Mouse (Mus musculus) midbrain, embryonic 11.5 days (tissue): ENCODE results near the gene Taf15. TPM values are rescaled to one million over a fixed set of nuclear protein-coding genes. Genes with fewer than 3 reads are reported as not detected.

Experiments
- ATAC-seq: fragments of 200-750 bp; cut with Nextera tagmentation; 2 replicates; pipeline ENCODE4 v1.8.0; 2017; ENCODE audit warnings: moderate TSS enrichment, moderate library complexity; ENCODE audit not compliant: low FRiP score
- DNase-seq: peaks from one replicate; pipeline ENCODE4 v3.0.0; 2015; ENCODE audit warnings: low spot score; ENCODE audit errors: missing footprints
- H3K27ac ChIP-seq: fragments of 300-500 bp; sonication (generic); 2 replicates; pipeline ENCODE4 v1.5.1; 2014; ENCODE audit warnings: low read depth, low read length
- H3K27me3 ChIP-seq: fragments of 300-500 bp; sonication (generic); 2 replicates; pipeline ENCODE4 v1.6.1; 2014; ENCODE audit warnings: mild to moderate bottlenecking, low read length, moderate library complexity, mixed read lengths; ENCODE audit not compliant: control insufficient read depth, insufficient read depth
- H3K36me3 ChIP-seq: fragments of 300-500 bp; sonication (generic); 2 replicates; pipeline ENCODE4 v1.6.1; 2014; ENCODE audit warnings: mild to moderate bottlenecking, low read length, moderate library complexity, mixed read lengths; ENCODE audit not compliant: control insufficient read depth, insufficient read depth
- H3K4me1 ChIP-seq: fragments of 300-500 bp; sonication (generic); 2 replicates; pipeline ENCODE4 v1.6.1; 2014; ENCODE audit warnings: low read length; ENCODE audit not compliant: control insufficient read depth, insufficient read depth
- H3K4me2 ChIP-seq: fragments of 300-500 bp; sonication (generic); 2 replicates; pipeline ENCODE4 v1.6.1; 2014; ENCODE audit warnings: mild to moderate bottlenecking, moderate library complexity
- H3K4me3 ChIP-seq: fragments of 300-500 bp; sonication (generic); 2 replicates; pipeline ENCODE4 v1.5.1; 2014; ENCODE audit warnings: low read depth, low read length
- H3K9ac ChIP-seq: fragments of 300-500 bp; sonication (generic); 2 replicates; pipeline ENCODE4 v1.6.1; 2014; ENCODE audit warnings: low read length
- H3K9me3 ChIP-seq: fragments of 300-500 bp; sonication (generic); 2 replicates; pipeline ENCODE4 v1.6.1; 2016; ENCODE audit warnings: low read length; ENCODE audit not compliant: control insufficient read depth
- WGBS: fragments of 180-500 bp; shearing (Covaris S2); extraction: QIAGEN DNeasy Blood & Tissue Kit; methylation state at CpG from one replicate; pipeline ENCODE4 v1.1.7; 2014; 5-methylcytosine and 5-hydroxymethylcytosine counted together
- polyA plus RNA-seq: library from polyadenylated mRNA; unstranded; fragments of >200 nt; fragmentation: Nextera tagmentation; extraction: Ambion mirVana; gene quantifications from 2 replicates; pipeline ENCODE4 v1.2.1, GENCODE M21; 2014

The Taf15 gene
- polyA plus RNA-seq, 1 experiment from 2014 or later, result 8.5 TPM

DNA sequence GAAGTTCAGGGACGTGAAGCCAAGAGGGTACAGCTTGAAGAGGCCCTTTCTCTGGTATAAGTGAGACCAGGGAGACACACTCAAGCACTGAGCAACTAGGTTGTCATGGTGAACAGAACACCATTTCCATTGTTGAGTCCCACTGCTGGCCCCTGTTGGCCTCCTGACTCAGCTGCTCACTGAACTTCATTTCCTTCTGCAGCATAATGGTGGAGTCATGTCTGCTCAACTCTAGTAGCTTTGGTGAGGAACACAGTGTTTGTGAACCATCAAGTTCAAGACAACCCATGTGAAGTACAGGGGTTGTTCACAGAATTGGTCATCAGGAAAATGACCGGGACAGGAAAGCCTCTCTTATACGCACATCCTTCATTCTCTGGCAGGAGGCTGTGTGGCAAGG, 49.2 kb downstream of the Taf15 start, which contains the start of gene Heatr9:
Heatr9 (minus strand) TSS at position 101 of the 400 bp plus-strand sequence.
- Histone ChIP-seq H3K9me3 (no peaks in the 10 kb centered on the region), H3K36me3 (no peaks in the 10 kb centered on the region), H3K9ac (no peak within 1 kb of the TSS), H3K27me3 (no peaks in the 10 kb centered on the region), H3K4me3 (no peak within 1 kb of the TSS), H3K27ac (no peak within 1 kb of the TSS), H3K4me1 (no peaks in the 10 kb centered on the region), H3K4me2 (no peak within 1 kb of the TSS)
- 82% methylated on average over 3 of the region's 3 CpGs for WGBS
- DNase-seq (peak; percentile 60), ATAC-seq (no peak)

DNA sequence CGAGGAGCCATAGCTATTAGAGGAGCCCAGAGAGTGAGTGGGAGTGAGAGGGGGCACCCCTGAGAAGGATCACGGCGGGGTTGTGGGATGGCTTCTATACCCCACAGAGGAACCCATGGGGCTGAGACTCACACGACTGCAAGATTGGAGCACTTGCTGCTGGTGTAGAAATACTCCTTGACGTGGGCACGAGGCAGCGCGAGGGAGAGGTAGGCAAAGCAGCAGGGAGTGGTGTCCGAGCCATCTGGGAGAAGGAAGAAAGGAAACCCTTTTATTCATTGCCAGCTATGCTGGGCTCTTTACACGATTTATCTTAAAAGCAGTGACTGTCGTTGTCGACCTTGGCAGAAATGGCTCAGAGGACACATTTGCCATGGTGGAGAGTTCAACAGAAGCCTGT, 56.1 kb downstream of the Taf15 start:
- no peak overlapping the region for H3K9ac ChIP-seq
- no peak overlapping the region for H3K27ac ChIP-seq
- no peaks in the 10 kb centered on the region for H3K36me3 ChIP-seq
- no peaks in the 10 kb centered on the region for H3K4me1 ChIP-seq
- H3K4me2 ChIP-seq, result no peak overlapping the region
- no peaks in the 10 kb centered on the region for H3K27me3 ChIP-seq
- H3K9me3 ChIP-seq, result no peaks in the 10 kb centered on the region
- H3K4me3 ChIP-seq, result no peak overlapping the region
- ATAC-seq, result no peak
- no peak for DNase-seq
- WGBS, result 78% methylated on average over 12 of the region's 12 CpGs

DNA sequence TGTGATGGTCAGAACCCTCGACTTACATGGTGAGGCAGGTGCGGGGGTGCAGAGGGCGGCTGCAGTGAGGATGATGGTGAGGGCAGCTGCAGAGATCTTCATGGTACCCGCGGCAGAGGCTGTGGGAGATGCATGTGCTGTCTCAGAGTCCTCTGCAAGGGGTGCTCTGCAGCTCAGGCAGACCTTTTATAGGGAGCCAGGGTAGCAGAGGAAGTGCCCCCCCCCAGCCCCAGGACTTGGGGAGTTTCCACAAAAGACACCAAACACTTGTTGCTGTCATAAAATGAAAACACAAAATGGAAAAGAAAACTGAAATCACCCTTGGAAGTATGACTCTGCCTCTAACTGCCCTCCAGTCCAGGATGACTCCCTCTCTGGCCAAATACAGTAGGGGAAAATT, 57.5 kb downstream of the Taf15 start, which contains the start of gene Ccl5:
Ccl5 (minus strand) TSS at position 159 of the 400 bp plus-strand sequence.
- Histone ChIP-seq H3K4me1 (no peaks in the 10 kb centered on the region), H3K27ac (no peak within 1 kb of the TSS), H3K4me3 (no peak within 1 kb of the TSS), H3K36me3 (no peaks in the 10 kb centered on the region), H3K27me3 (no peaks in the 10 kb centered on the region), H3K4me2 (no peak within 1 kb of the TSS), H3K9me3 (no peaks in the 10 kb centered on the region), H3K9ac (no peak within 1 kb of the TSS)
- ATAC-seq (no peak), DNase-seq (no peak)
- WGBS, result 88% methylated on average over 5 of the region's 5 CpGs

DNA sequence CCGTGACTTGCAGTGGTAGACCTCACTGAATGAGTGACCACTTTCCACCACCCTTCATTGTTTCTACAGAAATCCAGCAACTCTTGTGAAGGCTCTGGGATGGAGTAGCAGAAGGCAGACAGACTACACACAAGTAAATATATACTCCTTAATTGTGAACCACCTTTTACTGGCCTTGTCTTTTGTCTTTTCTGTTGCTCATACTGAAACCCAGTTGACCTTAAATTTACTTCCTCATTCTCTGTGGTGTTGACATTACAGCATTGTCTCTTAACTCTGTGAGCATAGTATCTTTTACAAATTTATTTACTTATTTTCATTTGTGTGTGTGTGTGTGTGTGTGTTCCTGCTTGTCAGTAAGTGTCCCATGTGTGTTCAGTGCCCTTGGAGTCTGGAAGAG, 60.3 kb downstream of the Taf15 start:
- H3K27me3 ChIP-seq, result no peaks in the 10 kb centered on the region
- no peak for DNase-seq
- H3K9me3 ChIP-seq, result no peaks in the 10 kb centered on the region
- 97% methylated on average over 1 of the region's 1 CpGs for WGBS
- H3K4me3 ChIP-seq, result no peak overlapping the region
- no peak overlapping the region for H3K4me2 ChIP-seq
- no peaks in the 10 kb centered on the region for H3K36me3 ChIP-seq
- no peaks in the 10 kb centered on the region for H3K4me1 ChIP-seq
- no peak overlapping the region for H3K27ac ChIP-seq
- no peak overlapping the region for H3K9ac ChIP-seq
- no peak for ATAC-seq

DNA sequence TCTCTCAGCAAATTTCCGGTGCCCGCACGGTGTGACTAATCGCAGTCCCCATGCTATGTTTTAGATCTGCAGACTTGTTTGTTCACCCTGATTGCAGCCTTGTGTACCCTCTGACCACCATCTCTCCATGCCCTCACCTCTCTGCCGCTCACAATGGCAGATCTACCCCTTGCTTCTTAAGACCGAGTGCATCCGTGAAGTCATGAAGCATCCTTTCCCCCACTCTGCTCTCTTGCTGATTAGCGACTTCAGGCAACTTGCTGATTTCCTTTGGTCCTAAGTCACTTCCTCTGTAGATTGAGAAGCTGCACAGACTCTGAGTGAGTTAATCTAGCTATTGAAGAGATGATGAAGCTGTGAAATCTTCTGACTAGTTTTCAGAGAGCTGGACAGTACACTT, 61.3 kb downstream of the Taf15 start:
- DNase-seq, result no peak
- ATAC-seq, result no peak
- Histone ChIP-seq H3K27ac (no peak overlapping the region), H3K9me3 (no peaks in the 10 kb centered on the region), H3K4me1 (no peaks in the 10 kb centered on the region), H3K9ac (no peak overlapping the region), H3K36me3 (no peaks in the 10 kb centered on the region), H3K4me3 (no peak overlapping the region), H3K4me2 (no peak overlapping the region), H3K27me3 (no peaks in the 10 kb centered on the region)
- 91% methylated on average over 8 of the region's 8 CpGs for WGBS

DNA sequence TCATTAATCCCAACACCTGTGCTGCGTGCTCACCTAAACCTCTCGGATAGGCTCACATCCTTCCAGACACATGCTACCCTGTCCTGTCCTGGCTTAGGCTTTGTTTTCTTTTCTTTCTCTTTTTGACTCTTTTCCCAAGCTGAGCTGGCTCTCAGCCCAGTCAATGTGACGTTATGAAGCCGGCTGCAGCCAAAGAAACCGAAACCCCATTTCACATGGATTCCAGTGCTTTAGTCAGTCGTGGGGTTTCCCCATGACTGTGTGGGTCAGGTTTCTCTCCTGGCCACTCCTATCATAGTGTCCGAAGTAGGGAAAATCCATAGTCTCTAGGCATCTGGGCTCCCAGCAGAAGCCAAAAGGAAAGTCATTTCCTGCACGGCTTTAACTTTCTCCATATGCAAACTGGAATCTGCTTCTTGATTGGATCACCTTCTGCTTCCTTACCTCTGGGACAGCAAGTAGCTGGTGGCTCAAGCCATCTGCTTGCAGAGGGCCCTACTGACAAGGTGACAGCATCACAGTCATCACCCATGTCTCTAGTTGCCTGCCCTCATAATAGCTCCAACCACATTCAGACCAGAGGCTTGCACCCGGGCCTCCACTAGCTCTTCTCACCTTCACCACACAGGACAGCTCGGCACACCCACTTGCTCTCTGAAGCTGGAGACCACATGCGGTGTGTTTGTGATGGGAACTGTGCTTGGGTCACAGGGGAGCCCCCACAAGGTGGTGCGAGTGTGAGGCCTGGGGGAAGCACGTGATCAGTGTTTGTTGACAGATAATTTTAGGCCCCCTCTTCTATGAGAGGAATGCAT, 61.9 kb downstream of the Taf15 start:
- Histone ChIP-seq H3K4me3 (no peak overlapping the region), H3K4me1 (no peaks in the 10 kb centered on the region), H3K9ac (no peak overlapping the region), H3K9me3 (no peaks in the 10 kb centered on the region), H3K36me3 (no peaks in the 10 kb centered on the region), H3K27me3 (no peaks in the 10 kb centered on the region), H3K4me2 (no peak overlapping the region), H3K27ac (no peak overlapping the region)
- no peak for ATAC-seq
- no peak for DNase-seq
- WGBS, result 66% methylated on average over 13 of the region's 13 CpGs

DNA sequence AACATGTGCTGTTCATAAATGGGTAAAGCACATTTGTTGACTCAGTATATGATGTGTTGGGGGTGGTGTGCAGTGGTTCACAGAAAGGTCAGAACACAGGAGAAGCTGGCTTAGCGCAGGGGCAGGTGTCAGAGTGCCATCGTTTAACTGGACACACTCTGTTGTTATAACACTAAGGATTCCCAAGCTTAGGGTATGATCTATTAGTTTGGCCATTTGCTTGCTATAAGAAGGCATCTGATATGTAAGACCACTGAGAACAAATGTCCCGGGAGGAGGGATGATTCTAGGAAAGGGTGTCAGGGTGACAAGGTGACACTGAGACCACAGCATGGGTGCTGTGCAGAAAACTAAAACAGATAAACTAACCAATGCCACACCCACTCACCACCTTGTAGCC, 63.9 kb downstream of the Taf15 start:
- Histone ChIP-seq H3K27me3 (no peaks in the 10 kb centered on the region), H3K27ac (no peak overlapping the region), H3K36me3 (no peaks in the 10 kb centered on the region), H3K9ac (no peak overlapping the region), H3K4me2 (no peak overlapping the region), H3K4me3 (no peak overlapping the region), H3K9me3 (no peaks in the 10 kb centered on the region), H3K4me1 (no peaks in the 10 kb centered on the region)
- DNase-seq (no peak), ATAC-seq (no peak)
- WGBS, result 81% methylated on average over 3 of the region's 3 CpGs

DNA sequence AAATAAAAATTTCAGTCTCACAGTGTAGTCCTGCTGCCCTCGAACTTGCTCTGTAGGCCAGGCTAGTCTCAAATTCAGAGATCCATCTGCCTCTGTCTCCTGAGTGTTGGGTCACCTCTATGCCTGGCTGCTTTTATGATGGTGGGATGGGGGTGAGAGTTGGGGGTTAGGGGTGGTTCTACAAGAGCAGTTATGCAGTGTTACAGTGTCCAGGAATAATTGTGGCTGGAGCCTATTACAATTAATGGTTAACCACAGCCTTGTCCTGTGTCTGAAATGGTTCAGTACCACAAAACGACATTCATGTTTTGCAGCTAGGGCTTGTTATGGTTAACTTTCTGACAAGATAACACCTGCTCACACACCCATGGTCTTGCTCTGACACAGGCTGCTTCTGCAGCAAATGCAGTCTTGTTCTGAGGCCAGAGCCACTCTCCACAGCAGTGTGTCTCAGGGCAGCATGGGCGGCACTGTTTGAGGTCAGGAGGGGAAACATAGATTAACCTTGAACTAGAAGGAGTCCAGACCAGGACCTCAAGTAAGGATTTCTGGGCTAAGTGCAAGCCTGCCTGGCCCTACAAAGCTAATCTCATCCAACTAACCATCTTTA, 65.9 kb downstream of the Taf15 start:
- no peaks in the 10 kb centered on the region for H3K9me3 ChIP-seq
- no peaks in the 10 kb centered on the region for H3K4me1 ChIP-seq
- ATAC-seq (no peak), DNase-seq (no peak)
- no peaks in the 10 kb centered on the region for H3K36me3 ChIP-seq
- no peak overlapping the region for H3K9ac ChIP-seq
- WGBS, result 78% methylated on average over 3 of the region's 3 CpGs
- H3K27ac ChIP-seq, result no peak overlapping the region
- H3K4me3 ChIP-seq, result no peak overlapping the region
- H3K4me2 ChIP-seq, result no peak overlapping the region
- H3K27me3 ChIP-seq, result no peaks in the 10 kb centered on the region

DNA sequence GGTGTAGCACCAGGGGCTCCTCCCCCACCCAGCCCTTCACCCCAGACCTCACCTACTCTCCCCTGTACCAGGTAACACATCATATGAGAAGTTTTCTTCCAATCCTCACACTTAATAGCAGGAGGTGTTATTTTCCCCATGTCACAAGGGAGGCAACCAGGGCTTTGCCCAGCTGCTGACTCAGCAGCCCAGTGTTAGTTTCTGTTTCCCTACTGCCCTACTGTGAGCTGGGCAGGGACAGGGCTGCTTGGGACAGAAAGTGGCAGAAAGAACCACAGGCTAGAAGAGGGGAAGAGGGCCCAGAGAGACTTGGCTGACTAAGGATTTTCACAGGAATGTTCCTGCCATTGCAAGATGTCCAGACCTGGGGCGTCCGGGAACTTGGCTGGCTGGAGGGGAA, 68.0 kb downstream of the Taf15 start:
- Histone ChIP-seq H3K27ac (no peak overlapping the region), H3K4me3 (no peak overlapping the region), H3K9me3 (no peaks in the 10 kb centered on the region), H3K27me3 (no peaks in the 10 kb centered on the region), H3K4me2 (no peak overlapping the region), H3K9ac (no peak overlapping the region), H3K4me1 (no peaks in the 10 kb centered on the region), H3K36me3 (no peaks in the 10 kb centered on the region)
- ATAC-seq (no peak), DNase-seq (no peak)
- WGBS, result 83% methylated on average over 2 of the region's 2 CpGs
